Mouse (Mus musculus) bone marrow, adult 2 months (tissue): ENCODE results near the gene Fam234a.

Experiments
- CTCF ChIP-seq: fragments of 200-500 bp; IDR thresholded peaks from 2 replicates; pipeline ENCODE4 v1.5.1; 2011; ENCODE audit warnings: low read length, control low read depth; ENCODE audit not compliant: control insufficient read depth, insufficient read depth
- POLR2A ChIP-seq: fragments of 200-500 bp; IDR thresholded peaks from 2 replicates; pipeline ENCODE4 v1.6.1; 2011; ENCODE audit warnings: low read depth, mild to moderate bottlenecking, control low read depth, low read length, borderline replicate concordance; ENCODE audit not compliant: control insufficient read depth

DNA sequence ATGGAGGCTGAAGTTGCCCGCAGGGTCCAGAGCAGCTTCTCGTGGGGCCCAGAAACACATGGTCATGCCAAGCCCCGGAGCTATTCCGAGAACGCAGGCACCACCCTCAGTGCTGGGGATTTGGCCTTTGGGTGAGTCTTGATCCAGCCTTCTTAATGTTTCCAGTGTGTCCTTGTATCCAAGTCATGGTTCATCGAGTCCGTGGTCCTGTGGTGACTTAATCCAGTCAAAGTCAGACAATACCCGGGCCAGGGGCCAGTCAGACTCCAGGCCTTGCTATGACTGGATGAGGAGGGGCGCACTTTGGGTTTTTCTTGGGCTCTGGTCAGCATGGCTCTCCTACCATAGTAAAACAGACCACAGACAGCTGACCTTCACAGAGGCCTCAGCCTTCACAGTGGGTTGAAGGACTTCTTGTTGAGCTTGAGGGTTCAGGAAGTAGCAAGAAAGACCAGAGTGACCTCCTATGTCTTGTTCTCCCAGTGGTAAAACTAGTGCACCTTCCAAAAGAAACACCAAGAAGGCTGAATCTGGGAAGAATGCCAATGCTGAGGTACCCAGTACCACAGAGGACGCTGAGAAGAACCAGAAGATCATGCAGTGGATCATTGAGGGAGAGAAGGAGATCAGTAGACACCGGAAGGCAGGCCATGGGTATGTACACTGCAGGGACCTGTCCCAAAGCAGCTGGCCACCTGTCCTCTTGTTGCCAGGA, 55.8 kb downstream of the Fam234a start:
- TF ChIP-seq CTCF (no peak), POLR2A (no peak)
